Mouse (Mus musculus) heart, adult 2 months (tissue): ENCODE measurements around the gene Agpat4. TPM values are rescaled to one million over a fixed set of nuclear protein-coding genes. Genes with fewer than 3 reads are reported as not detected.

ENCODE experiments used
- DNase-seq, 2 experiments: peaks; one replicate each; pipeline ENCODE4 v3.0.0; 2021
- H3K27ac ChIP-seq: fragments of 200-600 bp; 2 replicates; pipeline ENCODE4 v1.8.1; 2022
- H3K27me3 ChIP-seq: fragments of 200-500 bp; 2 replicates; pipeline ENCODE4 v1.6.1; 2012; ENCODE audit warnings: mild to moderate bottlenecking, low read length, inconsistent platforms, mixed read lengths; ENCODE audit not compliant: control insufficient read depth, insufficient read depth
- H3K36me3 ChIP-seq: fragments of 200-500 bp; 2 replicates; pipeline ENCODE4 v1.6.1; 2012; ENCODE audit warnings: low read length, inconsistent platforms; ENCODE audit not compliant: control insufficient read depth, insufficient read depth
- H3K4me1 ChIP-seq: fragments of 200-500 bp; 2 replicates; pipeline ENCODE4 v1.6.1; 2011; ENCODE audit warnings: low read length; ENCODE audit not compliant: control insufficient read depth, insufficient read depth
- H3K4me3 ChIP-seq: fragments of 200-600 bp; 2 replicates; pipeline ENCODE4 v1.8.1; 2022
- H3K79me2 ChIP-seq: fragments of 200-500 bp; replicated peaks from 2 replicates; pipeline ENCODE4 v1.6.1; 2012; ENCODE audit warnings: mild to moderate bottlenecking, inconsistent platforms, low read length, moderate library complexity, mixed read lengths; ENCODE audit not compliant: control insufficient read depth, insufficient read depth
- H3K9ac ChIP-seq: fragments of 200-500 bp; 2 replicates; pipeline ENCODE4 v1.6.1; 2012; ENCODE audit warnings: low read depth, mild to moderate bottlenecking, control low read depth, inconsistent platforms, low read length, mixed read lengths
- CTCF ChIP-seq: fragments of 200-600 bp; IDR thresholded peaks from 2 replicates; pipeline ENCODE4 v1.8.1; 2022; ENCODE audit warnings: antibody characterized with exemption, mild to moderate bottlenecking, moderate library complexity
- EP300 ChIP-seq: fragments of 200-500 bp; IDR thresholded peaks from 2 replicates; pipeline ENCODE4 v1.6.1; 2011; ENCODE audit warnings: low read depth, low read length, control low read depth; ENCODE audit not compliant: insufficient read depth
- POLR2A ChIP-seq: fragments of 200-500 bp; IDR thresholded peaks from 2 replicates; pipeline ENCODE4 v1.6.1; 2011; ENCODE audit warnings: mild to moderate bottlenecking, low read depth, low read length, control low read depth; ENCODE audit not compliant: insufficient read depth
- WGBS: fragments of 180-500 bp; shearing (Covaris S2); methylation state at CpG from one replicate; pipeline ENCODE4 v1.1.7; 2018; 5-methylcytosine and 5-hydroxymethylcytosine counted together
- intact Hi-C: fragments of 180-260 bp; cut with DNase I; formaldehyde crosslinking; loops from one replicate; pipeline ENCODE4 v1.15.1; 2025
- polyA plus RNA-seq: library from polyadenylated mRNA; depleted of rRNA; stranded (reverse); fragments of >200 nt; gene quantifications from 2 replicates; pipeline ENCODE4 v1.2.3, GENCODE M21; 2012
- total RNA-seq, 2 experiments: library from RNA; stranded (reverse); gene quantifications; 2 replicates each; pipeline ENCODE4 v1.2.3; 2021

The Agpat4 gene
- total and polyA plus RNA-seq, 3 experiments: 4.4 to 5.3 (median 4.8) TPM

DNA sequence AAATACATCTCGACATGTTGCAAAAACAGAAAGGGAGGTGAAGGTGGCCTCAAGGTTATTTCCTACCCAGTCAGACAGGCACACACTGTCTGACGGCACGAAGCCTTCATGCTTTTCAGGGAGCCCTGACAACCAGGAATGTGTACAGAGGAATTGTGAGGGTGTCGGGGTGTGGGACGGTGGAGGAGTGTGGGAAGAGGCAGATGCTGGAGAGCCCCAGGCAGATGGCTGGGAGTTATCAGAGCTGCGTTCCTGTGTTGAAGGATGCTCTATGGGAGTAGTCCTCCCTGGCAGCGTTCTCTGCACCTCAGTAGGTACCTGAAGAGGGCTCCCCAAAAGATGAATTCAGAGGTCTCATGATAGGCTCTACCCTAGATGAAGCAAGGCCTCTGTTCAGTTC is 45.4 kb downstream of the Agpat4 start:
- Histone ChIP-seq H3K36me3 (no peaks in the 10 kb centered on the region), H3K27me3 (no peaks in the 10 kb centered on the region), H3K79me2 (no peaks in the 10 kb centered on the region), H3K4me3 (no peak overlapping the region), H3K27ac (no peak overlapping the region), H3K4me1 (peaks cover 7% of the 10 kb centered on the region; the same call in 1 of the 2 replicates), H3K9ac (no peak overlapping the region)
- intact Hi-C loops: no loop called here
- TF ChIP-seq CTCF (no peak), POLR2A (no peak), EP300 (no peak)
- WGBS: 76% methylated on average over 7 of the region's 7 CpGs
- DNase-seq: no peak

DNA sequence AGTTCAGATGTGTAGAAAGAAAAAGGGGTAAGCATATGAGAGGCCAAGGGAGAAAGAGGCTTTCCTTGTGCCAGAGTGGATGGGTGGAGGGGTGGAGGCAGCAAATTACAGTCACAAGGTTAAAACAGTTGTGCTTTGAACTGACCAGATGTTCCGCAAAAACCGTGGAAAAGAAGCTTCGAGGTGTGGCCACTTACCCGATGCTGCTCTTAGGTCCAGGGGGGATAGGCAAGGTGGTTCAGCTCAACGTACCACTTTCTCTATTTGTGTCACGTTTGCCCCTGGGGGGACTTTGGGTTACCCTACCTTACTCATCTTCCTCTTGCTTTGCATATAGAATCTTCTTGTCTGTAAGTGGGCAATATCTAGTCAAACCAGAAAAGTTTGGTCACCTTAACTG is 46.0 kb downstream of the Agpat4 start:
- no peak for DNase-seq
- Histone ChIP-seq H3K79me2 (no peaks in the 10 kb centered on the region), H3K27me3 (no peaks in the 10 kb centered on the region), H3K9ac (no peak overlapping the region), H3K4me3 (no peak overlapping the region), H3K36me3 (no peaks in the 10 kb centered on the region), H3K4me1 (peaks cover 10% of the 10 kb centered on the region), H3K27ac (no peak overlapping the region)
- no peak for TF ChIP-seq POLR2A
- TF ChIP-seq CTCF: no peak
- no peak for TF ChIP-seq EP300
- intact Hi-C loops: no loop called here
- 91% methylated on average over 6 of the region's 6 CpGs for WGBS

GRCm38 (mm10) chr17:12165009-12165695 is 46.6 kb downstream of the Agpat4 start:
- no peak overlapping the region for H3K27ac ChIP-seq
- 80% methylated on average over 11 of the region's 11 CpGs for WGBS
- H3K79me2 ChIP-seq: no peaks in the 10 kb centered on the region
- no peak for DNase-seq
- H3K4me3 ChIP-seq: no peak overlapping the region
- no peaks in the 10 kb centered on the region for H3K27me3 ChIP-seq
- no peak for TF ChIP-seq CTCF
- no peak for TF ChIP-seq EP300
- no peak for TF ChIP-seq POLR2A
- H3K4me1 ChIP-seq: peaks cover 11% of the 10 kb centered on the region
- intact Hi-C loops: no loop called here
- H3K9ac ChIP-seq: no peak overlapping the region
- no peaks in the 10 kb centered on the region for H3K36me3 ChIP-seq

GRCm38 (mm10) chr17:12165701-12166100 is 47.2 kb downstream of the Agpat4 start:
- H3K4me3 ChIP-seq: no peak overlapping the region
- WGBS: 87% methylated on average over 9 of the region's 9 CpGs
- no peak overlapping the region for H3K9ac ChIP-seq
- intact Hi-C loops: no loop called here
- H3K27ac ChIP-seq: no peak overlapping the region
- no peaks in the 10 kb centered on the region for H3K27me3 ChIP-seq
- H3K4me1 ChIP-seq: peaks cover 14% of the 10 kb centered on the region
- no peaks in the 10 kb centered on the region for H3K36me3 ChIP-seq
- TF ChIP-seq POLR2A (no peak), CTCF (no peak), EP300 (no peak)
- DNase-seq: no peak
- H3K79me2 ChIP-seq: no peaks in the 10 kb centered on the region

DNA sequence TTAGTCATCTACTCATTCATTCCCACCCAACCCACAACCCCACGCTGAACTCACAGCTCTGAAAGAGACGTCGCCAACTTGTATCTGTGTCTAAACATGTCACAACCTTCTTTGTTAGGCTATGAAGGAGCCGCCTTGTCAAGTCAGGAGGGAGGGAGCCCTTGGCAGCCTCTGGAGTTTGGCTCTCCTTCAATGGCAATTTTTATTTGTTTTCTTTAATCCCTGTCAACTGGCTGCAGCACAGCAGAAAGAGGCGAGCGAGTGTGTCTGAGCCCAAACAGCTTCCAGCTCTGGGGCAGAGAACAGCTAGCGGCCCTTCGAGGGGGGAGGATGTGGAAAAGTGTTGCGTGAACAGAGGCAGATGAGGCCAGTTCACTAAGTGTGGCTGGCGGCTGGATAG is 50.0 kb downstream of the Agpat4 start:
- peak; percentile 63 to 79 for DNase-seq
- Histone ChIP-seq H3K4me1 (peaks cover 17% of the 10 kb centered on the region), H3K27ac (no peak overlapping the region), H3K4me3 (no peak overlapping the region), H3K27me3 (no peaks in the 10 kb centered on the region), H3K36me3 (no peaks in the 10 kb centered on the region), H3K79me2 (no peaks in the 10 kb centered on the region), H3K9ac (no peak overlapping the region)
- WGBS: 30% methylated on average over 10 of the region's 10 CpGs
- TF ChIP-seq EP300 (no peak), CTCF (no peak), POLR2A (no peak)
- intact Hi-C loops: no loop called here

DNA sequence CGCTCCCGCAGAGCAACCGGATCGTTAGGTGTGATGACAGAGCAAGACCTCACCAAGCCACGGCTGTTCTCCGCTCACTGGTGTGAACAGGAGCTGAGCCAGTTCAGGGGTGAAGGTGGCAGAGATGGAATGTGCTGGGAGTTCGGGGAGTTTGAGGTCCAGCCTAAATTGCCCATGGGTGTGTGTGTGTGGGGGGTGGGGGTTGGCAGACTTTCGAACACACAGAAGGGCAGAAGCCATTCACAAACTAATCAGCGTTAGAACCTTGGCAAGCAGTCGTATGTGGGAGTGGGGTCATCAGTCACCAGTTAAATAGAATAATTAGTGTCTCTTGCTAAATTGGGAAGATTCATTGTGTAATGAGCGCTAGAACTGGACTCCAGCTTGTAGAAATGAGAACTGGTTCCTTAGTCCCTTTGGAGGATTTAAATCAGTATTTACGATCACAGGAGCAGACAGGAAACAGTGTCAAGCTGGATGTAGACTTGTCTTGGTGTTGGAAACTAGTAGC is 50.9 kb downstream of the Agpat4 start:
- H3K4me1 ChIP-seq: peaks cover 17% of the 10 kb centered on the region
- no peaks in the 10 kb centered on the region for H3K36me3 ChIP-seq
- no peak overlapping the region for H3K4me3 ChIP-seq
- H3K9ac ChIP-seq: no peak overlapping the region
- no peaks in the 10 kb centered on the region for H3K79me2 ChIP-seq
- no peak for TF ChIP-seq POLR2A
- TF ChIP-seq EP300: no peak
- no peak for TF ChIP-seq CTCF
- intact Hi-C loops: no loop called here
- H3K27ac ChIP-seq: no peak overlapping the region
- H3K27me3 ChIP-seq: no peaks in the 10 kb centered on the region
- WGBS: 61% methylated on average over 12 of the region's 12 CpGs
- no peak for DNase-seq
